Mouse (Mus musculus) thymus, adult 18-20 months (tissue): ENCODE data around the gene Efs.

Source experiments
- DNase-seq, 2 experiments: peaks; one replicate each; pipeline ENCODE4 v3.0.0; 2022; ENCODE audit warnings: mixed read lengths in 2 of 2

Gene Efs

GRCm38 (mm10) chr14:54866936-54867335 is 59.0 kb downstream of the Efs start:
- DNase-seq: no peak
